Mouse (Mus musculus): ENCODE results near the gene Gm19426.

GRCm38 (mm10) chr2:84740608-84741333, 2.7 kb downstream of the Gm19426 start:
- TF ChIP-seq POLR2A (IDR thresholded peaks at IDR 0.05; ENCODE audit: low read depth, low read length) (no peak), CTCF (IDR thresholded peaks at IDR 0.05; ENCODE audit: extremely low read depth, insufficient read length, insufficient replicate concordance, low read depth, low read length) (peak; percentile 27; the same call in 1 of the 2 replicates)

Data from small intestine, adult 2 months (tissue).